Mouse (Mus musculus): ENCODE measurements around the gene Selenok.

Selenok gene

GRCm38 (mm10) chr14:29996000-29996751 lies 28.1 kb downstream of the Selenok start:
- no peak for DNase-seq

GRCm38 (mm10) chr14:29997345-29997744 lies 29.2 kb downstream of the Selenok start:
- DNase-seq: no peak

- DNase-seq: no peak
These were observed 30.8 kb downstream of the Selenok start for GRCm38 (mm10) chr14:29998747-29999474.

- no peak for DNase-seq
These were observed 31.3 kb downstream of the Selenok start for GRCm38 (mm10) chr14:29999475-29999811.

GRCm38 (mm10) chr14:30008733-30009575 lies 40.8 kb downstream of the Selenok start, which contains the start of the genes Il17rb and Chdh:
Gene Il17rb (minus strand): TSS chr14:30008896.
Gene Chdh (plus strand): TSS chr14:30009023.
- DNase-seq: no peak

GRCm38 (mm10) chr14:30009864-30010560 lies 41.9 kb downstream of the Selenok start:
- DNase-seq: no peak

- DNase-seq: no peak
These were observed 43.9 kb downstream of the Selenok start for GRCm38 (mm10) chr14:30011886-30012560.

GRCm38 (mm10) chr14:30014487-30014886 lies 46.4 kb downstream of the Selenok start:
- DNase-seq: no peak

- no peak for DNase-seq
These were observed 46.9 kb downstream of the Selenok start for GRCm38 (mm10) chr14:30015008-30015407.

- DNase-seq: no peak
These were observed 48.6 kb downstream of the Selenok start for GRCm38 (mm10) chr14:30016666-30017065.

GRCm38 (mm10) chr14:30017794-30018462 lies 49.8 kb downstream of the Selenok start:
- no peak for DNase-seq

GRCm38 (mm10) chr14:30018463-30018801 lies 50.3 kb downstream of the Selenok start:
- DNase-seq: no peak

- DNase-seq: no peak
These were observed 50.7 kb downstream of the Selenok start for GRCm38 (mm10) chr14:30018846-30019245.

- DNase-seq: no peak
These were observed 51.3 kb downstream of the Selenok start for GRCm38 (mm10) chr14:30019375-30019774.

GRCm38 (mm10) chr14:30019792-30020575 lies 51.9 kb downstream of the Selenok start:
- DNase-seq: no peak

- no peak for DNase-seq
These were observed 54.4 kb downstream of the Selenok start for GRCm38 (mm10) chr14:30022471-30022870.

GRCm38 (mm10) chr14:30024387-30024786 lies 56.3 kb downstream of the Selenok start:
- DNase-seq: no peak
